Mouse (Mus musculus) liver, adult 2 months (tissue): ENCODE measurements around the gene Tmem130. TPM values are rescaled to one million over a fixed set of nuclear protein-coding genes. Genes with fewer than 3 reads are reported as not detected.
A peak's percentile ranks its signal among the peaks of the same experiment; 100 is the strongest.

ENCODE experiments used
- DNase-seq: peaks from one replicate; pipeline ENCODE4 v3.0.0-alpha.2; 2011; ENCODE audit warnings: low read depth, low spot score; ENCODE audit errors: extremely low read depth
- H3K27ac ChIP-seq: fragments of 200-500 bp; replicated peaks from 2 replicates; pipeline ENCODE4 v1.5.1; 2012; ENCODE audit warnings: low read depth, mild to moderate bottlenecking, control low read depth, inconsistent platforms, low read length; ENCODE audit not compliant: insufficient read depth
- H3K27me3 ChIP-seq: fragments of 200-500 bp; 2 replicates; pipeline ENCODE4 v1.6.1; 2012; ENCODE audit warnings: mild to moderate bottlenecking, moderate library complexity, low read length, inconsistent platforms; ENCODE audit not compliant: control insufficient read depth, insufficient read depth
- H3K36me3 ChIP-seq: fragments of 200-500 bp; 2 replicates; pipeline ENCODE4 v1.6.1; 2012; ENCODE audit warnings: low read length, inconsistent platforms; ENCODE audit not compliant: control insufficient read depth, insufficient read depth
- H3K4me1 ChIP-seq: fragments of 200-500 bp; 2 replicates; pipeline ENCODE4 v1.6.1; 2011; ENCODE audit warnings: low read length; ENCODE audit not compliant: control insufficient read depth, insufficient read depth
- H3K4me3 ChIP-seq: fragments of 200-500 bp; 2 replicates; pipeline ENCODE4 v1.5.1; 2011; ENCODE audit warnings: low read depth, mild to moderate bottlenecking, control low read depth, low read length, moderate library complexity; ENCODE audit not compliant: insufficient read depth
- H3K79me2 ChIP-seq: fragments of 200-500 bp; 2 replicates; pipeline ENCODE4 v1.6.1; 2012; ENCODE audit warnings: inconsistent platforms, mild to moderate bottlenecking, low read length, moderate library complexity; ENCODE audit not compliant: control insufficient read depth, insufficient read depth
- H3K9ac ChIP-seq: fragments of 200-500 bp; 2 replicates; pipeline ENCODE4 v1.6.1; 2012; ENCODE audit warnings: low read depth, mild to moderate bottlenecking, control low read depth, inconsistent platforms, low read length
- CTCF ChIP-seq: fragments of 200-500 bp; IDR thresholded peaks from 2 replicates; pipeline ENCODE4 v1.5.1; 2011; ENCODE audit warnings: low read depth, low read length, control low read depth
- POLR2A ChIP-seq: fragments of 200-500 bp; IDR thresholded peaks from 2 replicates; pipeline ENCODE4 v1.6.1; 2011; ENCODE audit warnings: low read length, control low read depth; ENCODE audit not compliant: insufficient read depth; ENCODE audit errors: extremely low read depth
- WGBS: fragments of 180-500 bp; shearing (Covaris S2); methylation state at CpG from one replicate; pipeline ENCODE4 v1.1.7; 2018; 5-methylcytosine and 5-hydroxymethylcytosine counted together
- polyA plus RNA-seq: library from polyadenylated mRNA; depleted of rRNA; stranded (reverse); fragments of >200 nt; gene quantifications from 2 replicates; pipeline ENCODE4 v1.2.3, GENCODE M21; 2012
- total RNA-seq: library from RNA; depleted of rRNA; stranded (reverse); fragments of >200 nt; gene quantifications from 2 replicates; pipeline ENCODE4 v1.2.3, GENCODE M21; 2014

The Tmem130 gene
- total and polyA plus RNA-seq, 2 experiments, result 0.04 TPM; not detected in 1

- DNase-seq, result no peak
- no peak overlapping the region for H3K4me3 ChIP-seq
- no peaks in the 10 kb centered on the region for H3K27me3 ChIP-seq
- no peak for TF ChIP-seq CTCF
- no peak for TF ChIP-seq POLR2A
- H3K27ac ChIP-seq, result no peak overlapping the region
- H3K9ac ChIP-seq, result no peak overlapping the region
- WGBS, result 87% methylated on average over 10 of the region's 10 CpGs
- no peaks in the 10 kb centered on the region for H3K4me1 ChIP-seq
- no peaks in the 10 kb centered on the region for H3K79me2 ChIP-seq
- no peaks in the 10 kb centered on the region for H3K36me3 ChIP-seq
These were observed 48.2 kb downstream of the Tmem130 start for GRCm38 (mm10) chr5:144713371-144713770.

- Histone ChIP-seq H3K27ac (no peak overlapping the region), H3K4me3 (no peak overlapping the region), H3K9ac (no peak overlapping the region), H3K36me3 (no peaks in the 10 kb centered on the region), H3K79me2 (no peaks in the 10 kb centered on the region), H3K4me1 (no peaks in the 10 kb centered on the region), H3K27me3 (no peaks in the 10 kb centered on the region)
- WGBS, result 89% methylated on average over 6 of the region's 6 CpGs
- TF ChIP-seq CTCF, result no peak
- no peak for TF ChIP-seq POLR2A
- no peak for DNase-seq
These were observed 54.0 kb downstream of the Tmem130 start for GRCm38 (mm10) chr5:144707603-144708002.

GRCm38 (mm10) chr5:144703464-144704368 lies 57.9 kb downstream of the Tmem130 start:
- H3K79me2 ChIP-seq, result no peaks in the 10 kb centered on the region
- TF ChIP-seq CTCF (no peak), POLR2A (no peak)

GRCm38 (mm10) chr5:144695289-144696060 lies 66.1 kb downstream of the Tmem130 start:
- no peaks in the 10 kb centered on the region for H3K36me3 ChIP-seq
- no peak overlapping the region for H3K27ac ChIP-seq
- DNase-seq, result no peak
- no peaks in the 10 kb centered on the region for H3K4me1 ChIP-seq
- H3K4me3 ChIP-seq, result no peak overlapping the region
- no peak for TF ChIP-seq POLR2A
- TF ChIP-seq CTCF, result no peak
- WGBS, result 55% methylated on average over 8 of the region's 8 CpGs
- no peak overlapping the region for H3K9ac ChIP-seq
- no peaks in the 10 kb centered on the region for H3K79me2 ChIP-seq
- no peaks in the 10 kb centered on the region for H3K27me3 ChIP-seq

More at GRCm38 (mm10) chr5:144703464-144704368, 57.9 kb downstream of the Tmem130 start:
- H3K36me3 ChIP-seq, result no peaks in the 10 kb centered on the region
- 85% methylated on average over 20 of the region's 20 CpGs for WGBS
- H3K4me1 ChIP-seq, result no peaks in the 10 kb centered on the region
- no peaks in the 10 kb centered on the region for H3K27me3 ChIP-seq
- H3K4me3 ChIP-seq, result no peak overlapping the region
- no peak for DNase-seq
- no peak overlapping the region for H3K9ac ChIP-seq
- H3K27ac ChIP-seq, result no peak overlapping the region

- Histone ChIP-seq H3K27ac (no peak overlapping the region), H3K36me3 (no peaks in the 10 kb centered on the region), H3K27me3 (no peaks in the 10 kb centered on the region), H3K79me2 (no peaks in the 10 kb centered on the region), H3K9ac (no peak overlapping the region), H3K4me3 (no peak overlapping the region), H3K4me1 (no peaks in the 10 kb centered on the region)
- WGBS, result 76% methylated on average over 4 of the region's 4 CpGs
- peak; percentile 16; the same call in 1 of the 2 replicates for TF ChIP-seq CTCF
- TF ChIP-seq POLR2A, result no peak
- DNase-seq, result peak; percentile 8
These were observed 67.5 kb downstream of the Tmem130 start for GRCm38 (mm10) chr5:144694161-144694560.

GRCm38 (mm10) chr5:144691421-144691820 lies 70.2 kb downstream of the Tmem130 start:
- TF ChIP-seq POLR2A, result no peak
- no peak for TF ChIP-seq CTCF
- Histone ChIP-seq H3K4me3 (no peak overlapping the region), H3K4me1 (no peaks in the 10 kb centered on the region), H3K27me3 (no peaks in the 10 kb centered on the region), H3K79me2 (no peaks in the 10 kb centered on the region), H3K9ac (no peak overlapping the region), H3K27ac (no peak overlapping the region), H3K36me3 (no peaks in the 10 kb centered on the region)
- 77% methylated on average over 4 of the region's 4 CpGs for WGBS
- no peak for DNase-seq
